Mouse (Mus musculus) ES-E14 (cell line): ENCODE results near the gene Rab2b. TPM values are rescaled to one million over a fixed set of nuclear protein-coding genes. Genes with fewer than 3 reads are reported as not detected.

Source experiments
- DNase-seq: peaks from one replicate; pipeline ENCODE4 v3.0.0-alpha.2; 2013; ENCODE audit warnings: low read depth, low spot score
- H3K27ac ChIP-seq: 2 replicates; pipeline ENCODE4 v1.5.1; 2012; ENCODE audit warnings: low read depth, mild to moderate bottlenecking, low read length, moderate library complexity, mixed read lengths; ENCODE audit not compliant: poor library complexity, insufficient read depth, severe bottlenecking
- H3K36me3 ChIP-seq: 2 replicates; pipeline ENCODE4 v1.6.1; 2012; ENCODE audit warnings: mild to moderate bottlenecking, low read length, moderate library complexity, mixed read lengths; ENCODE audit not compliant: control insufficient read depth, poor library complexity, insufficient read depth, severe bottlenecking
- H3K4me1 ChIP-seq, 2 experiments: fragments of 150-350 bp in 1 of 2; sonication (generic) in 1 of 2; 2 replicates each; pipeline ENCODE4 v1.6.1; 2012; ENCODE audit warnings: low read length in 2 of 2, mild to moderate bottlenecking in 1 of 2, mixed read lengths in 1 of 2; ENCODE audit not compliant: control insufficient read depth in 2 of 2, insufficient read depth in 2 of 2, poor library complexity in 1 of 2
- H3K4me3 ChIP-seq, 2 experiments: fragments of 150-350 bp in 1 of 2; sonication (generic) in 1 of 2; 2 replicates each; pipeline ENCODE4 v1.5.1; 2012; ENCODE audit warnings: low read length in 2 of 2, low read depth in 1 of 2, mild to moderate bottlenecking in 1 of 2, mixed read lengths in 1 of 2; ENCODE audit not compliant: insufficient read depth in 1 of 2, poor library complexity in 1 of 2, severe bottlenecking in 1 of 2
- H3K9ac ChIP-seq: 2 replicates; pipeline ENCODE4 v1.6.1; 2012; ENCODE audit warnings: low read depth, mild to moderate bottlenecking, low read length, mixed read lengths; ENCODE audit not compliant: poor library complexity, insufficient read depth, severe bottlenecking
- H3K9me3 ChIP-seq: fragments of 150-350 bp; sonication (generic); 2 replicates; pipeline ENCODE4 v1.6.1; 2012; ENCODE audit warnings: low read depth, mild to moderate bottlenecking, low read length; ENCODE audit not compliant: control insufficient read depth, insufficient read depth
- CHD2 ChIP-seq: IDR thresholded peaks from 2 replicates; pipeline ENCODE4 v1.6.1; 2014; ENCODE audit warnings: mild to moderate bottlenecking, low read depth, low read length, inconsistent platforms
- HCFC1 ChIP-seq: IDR thresholded peaks from 2 replicates; pipeline ENCODE4 v1.6.1; 2012; ENCODE audit warnings: low read length, inconsistent platforms, borderline replicate concordance; ENCODE audit not compliant: insufficient read depth
- MAFK ChIP-seq: IDR thresholded peaks from 2 replicates; pipeline ENCODE4 v1.6.1; 2014; ENCODE audit warnings: mild to moderate bottlenecking, low read depth, low read length, inconsistent platforms; ENCODE audit not compliant: insufficient read depth
- ZC3H11A ChIP-seq: IDR thresholded peaks from 2 replicates; pipeline ENCODE4 v1.6.1; 2012; ENCODE audit warnings: low read depth, mild to moderate bottlenecking, inconsistent platforms, low read length, borderline replicate concordance
- ZNF384 ChIP-seq: IDR thresholded peaks from 2 replicates; pipeline ENCODE4 v1.6.1; 2012; ENCODE audit warnings: low read depth, low read length, inconsistent platforms
- in situ Hi-C, 2 experiments: fragments of 600-800 bp; cut with MboI; formaldehyde crosslinking; loops; one replicate each; pipeline ENCODE4 v1.15.1; 2025; ENCODE audit warnings: low sequenced_read_pairs in 2 of 2, inconsistent platforms in 1 of 2; ENCODE audit not compliant: unreplicated experiment in 2 of 2
- total RNA-seq: library from RNA; depleted of rRNA; stranded (reverse); fragments of 300-350 nt; gene quantifications from 2 replicates; pipeline ENCODE4 v1.2.3, GENCODE M21; 2012; rRNA removed

Rab2b gene
- total RNA-seq, 1 experiment = 2.6 TPM

DNA sequence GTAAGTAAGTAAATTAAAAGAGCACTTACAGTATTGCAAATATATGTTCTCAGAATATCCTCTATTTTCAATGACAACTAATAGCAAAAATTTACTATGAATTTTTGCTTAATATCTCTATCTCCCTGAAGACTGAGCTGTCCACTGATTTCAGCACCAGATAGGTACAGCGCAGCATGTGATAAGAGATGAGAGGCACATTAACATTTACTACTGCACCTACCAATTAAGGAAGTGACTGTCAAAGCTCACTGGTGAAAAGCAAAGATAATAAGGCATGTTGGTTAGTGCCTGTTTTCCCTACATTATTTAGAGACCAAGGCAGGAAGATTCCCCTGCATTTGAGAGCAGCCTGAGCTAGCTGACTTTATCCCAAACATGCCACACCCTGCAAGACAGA lies 43.1 kb downstream of the Rab2b start:
- DNase-seq = no peak
- H3K4me3 ChIP-seq = no peak overlapping the region
- H3K36me3 ChIP-seq = peaks cover 33% of the 10 kb centered on the region
- in situ Hi-C loops = no loop called here
- no peak overlapping the region for H3K27ac ChIP-seq
- H3K4me1 ChIP-seq = no peaks in the 10 kb centered on the region; a peak in 1 of 4 replicates
- TF ChIP-seq ZC3H11A (no peak), HCFC1 (no peak), MAFK (no peak), CHD2 (no peak)
- no peak overlapping the region for H3K9ac ChIP-seq
- H3K9me3 ChIP-seq = no peaks in the 10 kb centered on the region

DNA sequence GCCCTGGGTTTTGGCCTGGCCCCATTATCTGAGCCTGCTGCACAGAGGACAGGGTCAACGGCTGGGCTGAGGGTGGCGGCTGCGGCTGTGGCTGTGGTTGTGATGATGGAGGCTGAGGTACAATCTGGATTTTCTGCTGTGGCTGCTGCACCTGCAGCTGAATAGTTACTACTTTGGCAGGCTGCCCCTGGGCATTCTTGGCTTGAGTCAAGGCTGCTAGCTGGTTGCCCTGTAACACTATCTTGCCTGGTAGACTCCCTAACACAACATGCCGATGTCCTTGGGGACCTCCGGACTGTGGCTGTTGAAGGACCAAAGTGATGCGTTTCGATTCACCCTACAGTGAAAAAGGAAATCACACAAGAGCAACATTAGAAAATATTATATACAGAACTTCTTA lies 44.2 kb downstream of the Rab2b start:
- H3K9ac ChIP-seq = no peak overlapping the region
- in situ Hi-C loops = no loop called here
- no peak overlapping the region for H3K4me3 ChIP-seq
- peaks cover 37% of the 10 kb centered on the region for H3K36me3 ChIP-seq
- no peaks in the 10 kb centered on the region for H3K9me3 ChIP-seq
- no peak overlapping the region for H3K27ac ChIP-seq
- no peaks in the 10 kb centered on the region; a peak in 1 of 4 replicates for H3K4me1 ChIP-seq
- no peak for DNase-seq
- TF ChIP-seq HCFC1 = no peak
- TF ChIP-seq ZNF384 = no peak
- no peak for TF ChIP-seq CHD2
- TF ChIP-seq ZC3H11A = no peak
- no peak for TF ChIP-seq MAFK

DNA sequence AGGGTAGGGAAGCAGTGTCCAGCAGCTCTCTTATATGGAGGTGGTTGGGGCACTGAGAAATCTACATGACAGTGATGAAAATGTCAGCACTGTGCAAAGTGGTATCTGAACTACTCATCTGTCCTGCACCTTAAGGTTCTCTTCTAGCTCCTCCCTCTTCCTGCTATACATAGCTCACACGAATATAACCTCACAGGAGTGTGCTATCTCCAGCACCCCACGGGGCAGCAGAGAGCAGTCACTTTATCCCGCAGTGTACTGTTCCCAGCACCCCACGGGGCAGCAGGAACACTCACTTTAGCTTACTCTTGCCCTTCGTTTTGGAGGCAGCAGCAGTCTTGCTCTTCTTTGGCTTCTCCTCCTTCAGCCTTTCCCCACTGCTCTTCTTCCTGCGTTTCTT lies 47.1 kb downstream of the Rab2b start:
- Histone ChIP-seq H3K4me3 (no peak overlapping the region), H3K36me3 (peaks cover 46% of the 10 kb centered on the region), H3K9ac (no peak overlapping the region), H3K27ac (no peak overlapping the region), H3K9me3 (no peaks in the 10 kb centered on the region), H3K4me1 (no peaks in the 10 kb centered on the region; a peak in 1 of 4 replicates)
- TF ChIP-seq HCFC1 (no peak), MAFK (no peak), CHD2 (no peak), ZC3H11A (no peak), ZNF384 (no peak)
- DNase-seq = no peak
- in situ Hi-C loops = no loop called here

DNA sequence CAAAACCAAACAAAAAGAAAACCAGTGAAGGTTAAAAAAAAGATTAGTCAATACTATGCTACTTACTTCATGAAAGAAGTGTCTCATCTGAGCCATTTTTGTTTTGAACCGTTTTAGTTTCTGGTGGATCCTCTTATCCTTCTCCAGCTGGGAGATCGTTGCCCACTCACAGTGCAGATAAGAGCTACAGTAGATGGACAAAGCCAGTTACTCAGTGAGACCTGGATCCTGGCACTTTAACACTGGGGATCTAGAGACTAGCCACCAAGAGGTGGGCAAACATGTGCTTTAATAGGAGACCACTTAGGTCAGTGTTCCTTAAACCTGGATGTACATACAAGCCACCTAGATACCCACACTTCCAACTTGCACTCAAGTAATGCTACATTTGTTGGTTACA lies 53.4 kb downstream of the Rab2b start:
- Histone ChIP-seq H3K4me3 (no peak overlapping the region), H3K9me3 (no peaks in the 10 kb centered on the region), H3K4me1 (no peaks in the 10 kb centered on the region), H3K9ac (no peak overlapping the region), H3K36me3 (peaks cover 25% of the 10 kb centered on the region), H3K27ac (no peak overlapping the region)
- TF ChIP-seq HCFC1 = no peak
- in situ Hi-C loops = no loop called here
- no peak for DNase-seq

DNA sequence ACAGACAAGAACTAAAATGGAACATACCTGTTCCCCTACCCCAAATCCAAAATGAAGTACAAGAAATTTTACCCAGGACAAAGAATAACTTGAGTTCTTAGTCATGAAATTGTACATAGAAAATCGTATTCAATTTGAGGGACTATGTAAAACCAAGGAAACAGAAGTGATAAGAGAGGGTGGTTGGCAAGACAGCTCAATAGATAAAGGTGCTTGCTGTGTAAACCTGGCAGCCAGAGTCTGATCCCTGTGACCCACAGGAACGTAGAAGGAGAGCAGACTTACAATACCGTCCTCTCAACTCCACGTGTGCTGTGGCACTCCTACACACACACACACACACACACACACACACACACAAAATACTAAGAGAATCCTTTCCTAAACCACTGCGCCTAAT lies 62.1 kb downstream of the Rab2b start:
- no peak overlapping the region for H3K4me3 ChIP-seq
- no peak for DNase-seq
- TF ChIP-seq MAFK (no peak), ZNF384 (no peak), HCFC1 (no peak), ZC3H11A (no peak), CHD2 (no peak)
- H3K4me1 ChIP-seq = no peaks in the 10 kb centered on the region
- in situ Hi-C loops = loop anchor here in 1 of 2 experiments (5.0 kb wide), 1 partner anchor 45 kb away; no protein-coding TSS in a partner anchor
- no peak overlapping the region for H3K27ac ChIP-seq
- peaks cover 35% of the 10 kb centered on the region for H3K36me3 ChIP-seq
- no peak overlapping the region for H3K9ac ChIP-seq
- no peaks in the 10 kb centered on the region for H3K9me3 ChIP-seq

Other genes with a start within 250 kb of the Rab2b start
- not detected in 2 replicates for gene Olfr221, start 237.1 kb downstream of the Rab2b start, total RNA-seq
- 242 and 267 TPM in 2 replicates for gene Hnrnpc, start 175.5 kb downstream of the Rab2b start, total RNA-seq
- 3.3 and 6.4 TPM in 2 replicates for gene Rpgrip1, start 168.8 kb downstream of the Rab2b start, total RNA-seq
- gene Supt16, start 82.1 kb downstream of the Rab2b start, total RNA-seq = 54.7 and 80.3 TPM in 2 replicates
- 45.1 and 82.1 TPM in 2 replicates for gene Chd8, start 21.8 kb downstream of the Rab2b start, total RNA-seq
- 21.3 and 29.1 TPM in 2 replicates for gene Tox4, start 399 bp downstream of the Rab2b start, total RNA-seq
- 22.0 and 50.3 TPM in 2 replicates for gene Mettl3, start 25.6 kb upstream of the Rab2b start, total RNA-seq
- 4.3 and 5.0 TPM in 2 replicates for gene Sall2, start 49.2 kb upstream of the Rab2b start, total RNA-seq
- gene Olfr1513, start 76.9 kb upstream of the Rab2b start, total RNA-seq = not detected in 2 replicates
- not detected in 2 replicates for gene Olfr1512, start 99.6 kb upstream of the Rab2b start, total RNA-seq
- not detected in 2 replicates for gene Olfr1511, start 117.8 kb upstream of the Rab2b start, total RNA-seq
- gene Olfr1510, start 134.8 kb upstream of the Rab2b start, total RNA-seq = not detected in 2 replicates
- gene Olfr1509, start 163.4 kb upstream of the Rab2b start, total RNA-seq = not detected in 2 replicates
- gene Olfr1508, start 187.9 kb upstream of the Rab2b start, total RNA-seq = not detected in 2 replicates
- not detected in 2 replicates for gene Olfr1507, start 216.2 kb upstream of the Rab2b start, total RNA-seq